Mouse (Mus musculus): ENCODE measurements around the gene Pex26. TPM values are rescaled to one million over a fixed set of nuclear protein-coding genes. Genes with fewer than 3 reads are reported as not detected.
A peak's percentile ranks its signal among the peaks of the same experiment; 100 is the strongest.

The Pex26 gene
- polyA plus RNA-seq, 1 experiment = 8.3 TPM

DNA sequence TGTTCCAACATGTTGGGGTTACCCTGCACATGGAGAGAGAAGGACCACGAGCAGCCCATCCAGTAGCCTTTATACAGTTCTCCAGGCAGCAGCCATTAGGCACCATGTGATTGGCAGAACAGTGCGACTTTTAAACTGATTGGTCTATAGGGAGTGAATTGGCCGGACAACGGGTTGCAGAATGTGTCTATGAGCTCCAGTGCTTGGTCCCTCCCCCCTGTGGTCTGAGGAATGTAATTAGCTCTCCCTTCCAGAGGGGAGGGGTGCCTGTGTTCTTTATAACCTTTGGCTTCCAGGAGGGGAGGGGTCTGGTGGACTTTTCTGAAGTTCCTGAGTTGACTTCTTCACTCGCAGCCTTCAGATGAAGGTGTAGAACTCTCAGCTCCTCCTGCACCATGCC lies 18.6 kb downstream of the Pex26 start:
- Histone ChIP-seq H3K27me3 (ENCODE audit: control insufficient read depth, insufficient read depth, low read length) (no peaks in the 10 kb centered on the region), H3K4me1 (ENCODE audit: control insufficient read depth, insufficient read depth, insufficient read length) (no peaks in the 10 kb centered on the region), H3K4me3 (ENCODE audit: extremely low read depth, insufficient read depth, insufficient read length) (no peak overlapping the region), H3K36me3 (ENCODE audit: control insufficient read depth, insufficient read depth, low read length) (no peaks in the 10 kb centered on the region), H3K27ac (ENCODE audit: insufficient read depth, low read length) (no peak overlapping the region)
- DNase-seq (ENCODE audit: low read depth in 1 of 2, low spot score in 2 of 2) = no peak
- TF ChIP-seq POLR2A (IDR thresholded peaks at IDR 0.05; ENCODE audit: low read depth, low read length) (no peak), CTCF (IDR thresholded peaks at IDR 0.05; ENCODE audit: extremely low read depth, insufficient read depth, insufficient read length, insufficient replicate concordance) (no peak)
- 93% methylated on average over 5 of the region's 5 CpGs for WGBS

DNA sequence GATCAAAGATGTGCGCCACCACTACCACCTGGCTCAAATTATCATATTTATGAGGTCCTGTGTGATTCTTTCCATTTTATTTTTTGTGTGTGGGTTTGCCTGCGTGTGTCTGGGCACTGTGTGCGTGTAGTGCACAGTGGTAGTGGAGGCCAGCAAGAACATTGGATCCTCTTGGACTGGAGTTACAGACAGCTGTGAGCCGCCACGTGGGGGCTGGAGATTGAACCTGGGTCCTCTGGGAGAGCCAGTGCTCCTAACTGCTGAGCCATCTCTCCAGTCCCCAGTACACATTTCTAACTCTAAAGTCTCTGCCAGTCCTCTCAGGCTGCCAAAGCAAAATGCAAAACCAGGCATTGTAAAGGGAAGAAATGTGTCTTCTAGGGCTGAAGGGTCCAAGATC lies 23.0 kb downstream of the Pex26 start:
- WGBS = 88% methylated on average over 5 of the region's 5 CpGs

DNA sequence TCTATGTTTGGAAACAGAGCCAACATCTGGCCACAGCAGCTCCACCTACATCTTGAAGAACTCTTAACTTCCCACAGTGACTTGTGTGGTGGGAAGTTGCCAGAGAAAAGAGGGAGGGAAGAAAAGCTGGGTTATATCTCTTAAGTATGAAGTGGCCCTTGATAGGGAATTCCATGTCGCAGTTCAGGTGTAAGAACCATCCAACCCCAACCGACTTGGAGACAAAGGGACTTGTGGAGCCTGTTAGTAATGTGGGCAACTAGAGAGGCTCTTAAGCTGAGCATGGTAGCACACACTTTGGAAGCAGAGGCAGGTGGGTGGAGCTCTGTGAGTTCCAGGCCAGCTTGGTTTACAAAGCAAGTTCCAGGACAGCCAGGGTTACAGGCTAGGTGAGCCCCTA lies 26.1 kb downstream of the Pex26 start:
- peaks cover 9% of the 10 kb centered on the region; the same call in 1 of the 2 replicates for H3K27me3 ChIP-seq (ENCODE audit: control insufficient read depth, insufficient read depth, low read length)
- no peak for DNase-seq (ENCODE audit: low read depth in 1 of 2, low spot score in 2 of 2)
- H3K27ac ChIP-seq (ENCODE audit: insufficient read depth, low read length) = no peak overlapping the region
- 80% methylated on average over 2 of the region's 2 CpGs for WGBS
- H3K4me1 ChIP-seq (ENCODE audit: control insufficient read depth, insufficient read depth, insufficient read length) = 0 out of 2 replicates have a peak, but pooled peaks cover 3% of the 10 kb centered on the region
- TF ChIP-seq POLR2A (IDR thresholded peaks at IDR 0.05; ENCODE audit: low read depth, low read length) (no peak), CTCF (IDR thresholded peaks at IDR 0.05; ENCODE audit: extremely low read depth, insufficient read depth, insufficient read length, insufficient replicate concordance) (no peak)
- H3K36me3 ChIP-seq (ENCODE audit: control insufficient read depth, insufficient read depth, low read length) = no peaks in the 10 kb centered on the region
- no peak overlapping the region for H3K4me3 ChIP-seq (ENCODE audit: extremely low read depth, insufficient read depth, insufficient read length)

More for the DNA sequence above, 23.0 kb downstream of the Pex26 start:
- peaks cover 7% of the 10 kb centered on the region; the same call in 1 of the 2 replicates for H3K27me3 ChIP-seq (ENCODE audit: control insufficient read depth, insufficient read depth, low read length)
- DNase-seq (ENCODE audit: low read depth in 1 of 2, low spot score in 2 of 2) = no peak
- H3K4me3 ChIP-seq (ENCODE audit: extremely low read depth, insufficient read depth, insufficient read length) = no peak overlapping the region
- TF ChIP-seq CTCF (IDR thresholded peaks at IDR 0.05; ENCODE audit: extremely low read depth, insufficient read depth, insufficient read length, insufficient replicate concordance) = no peak
- no peak for TF ChIP-seq POLR2A (IDR thresholded peaks at IDR 0.05; ENCODE audit: low read depth, low read length)
- 0 out of 2 replicates have a peak, but pooled peaks cover 3% of the 10 kb centered on the region for H3K4me1 ChIP-seq (ENCODE audit: control insufficient read depth, insufficient read depth, insufficient read length)
- no peaks in the 10 kb centered on the region for H3K36me3 ChIP-seq (ENCODE audit: control insufficient read depth, insufficient read depth, low read length)
- no peak overlapping the region for H3K27ac ChIP-seq (ENCODE audit: insufficient read depth, low read length)

DNA sequence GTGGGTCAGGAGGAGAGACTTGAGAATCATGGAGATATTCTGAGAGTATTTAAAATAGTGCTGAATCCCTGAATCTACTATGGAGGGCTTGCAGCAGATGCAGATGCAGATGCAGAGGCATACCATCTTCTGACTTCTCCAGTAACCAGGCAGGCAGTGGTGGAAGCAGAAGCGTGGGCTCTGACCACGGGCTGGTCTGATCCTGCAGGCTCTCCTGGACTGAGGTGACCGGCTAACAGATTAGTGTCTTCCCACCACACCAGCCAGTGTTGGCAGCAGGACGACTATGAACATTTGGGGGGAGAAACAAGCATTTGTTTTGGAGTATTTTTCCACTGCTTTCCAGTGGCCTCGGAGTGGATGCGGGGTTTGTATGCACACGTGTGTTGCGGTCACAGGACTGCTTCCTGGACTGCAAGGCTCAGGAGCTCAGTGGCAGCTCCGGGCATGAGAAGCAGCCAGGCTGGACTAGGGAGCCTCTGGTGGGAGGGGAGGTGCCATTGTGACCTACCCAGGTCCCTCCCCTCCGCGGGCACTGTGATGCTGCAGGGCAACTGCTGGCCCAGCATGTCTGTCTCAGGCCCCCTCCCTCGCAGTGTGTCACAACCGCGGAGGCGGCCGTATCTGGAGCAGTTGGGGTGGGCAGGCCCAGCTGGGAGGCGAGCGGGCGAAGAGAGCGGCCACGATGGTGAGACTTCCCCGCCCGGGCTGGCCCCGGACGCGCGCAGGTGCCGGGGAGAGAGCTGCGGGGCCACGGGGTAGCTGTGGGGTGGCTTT lies 26.9 kb downstream of the Pex26 start, which contains the start of gene Tuba8:
Gene Tuba8 (plus strand): TSS at position 548 of the 777 bp plus-strand sequence.
- peak within 1 kb of the TSS; percentile 28 for H3K4me3 ChIP-seq (ENCODE audit: extremely low read depth, insufficient read depth, insufficient read length)
- 4% methylated on average over 29 of the region's 30 CpGs for WGBS
- no peak within 1 kb of the TSS for H3K27ac ChIP-seq (ENCODE audit: insufficient read depth, low read length)
- H3K4me1 ChIP-seq (ENCODE audit: control insufficient read depth, insufficient read depth, insufficient read length) = peaks cover 6% of the 10 kb centered on the region; the same call in 1 of the 2 replicates
- TF ChIP-seq CTCF (IDR thresholded peaks at IDR 0.05; ENCODE audit: extremely low read depth, insufficient read depth, insufficient read length, insufficient replicate concordance) (no peak), POLR2A (IDR thresholded peaks at IDR 0.05; ENCODE audit: low read depth, low read length) (no peak)
- no peaks in the 10 kb centered on the region for H3K36me3 ChIP-seq (ENCODE audit: control insufficient read depth, insufficient read depth, low read length)
- H3K27me3 ChIP-seq (ENCODE audit: control insufficient read depth, insufficient read depth, low read length) = peaks cover 9% of the 10 kb centered on the region; the same call in 1 of the 2 replicates
- DNase-seq (ENCODE audit: low read depth in 1 of 2, low spot score in 2 of 2) = no peak

DNA sequence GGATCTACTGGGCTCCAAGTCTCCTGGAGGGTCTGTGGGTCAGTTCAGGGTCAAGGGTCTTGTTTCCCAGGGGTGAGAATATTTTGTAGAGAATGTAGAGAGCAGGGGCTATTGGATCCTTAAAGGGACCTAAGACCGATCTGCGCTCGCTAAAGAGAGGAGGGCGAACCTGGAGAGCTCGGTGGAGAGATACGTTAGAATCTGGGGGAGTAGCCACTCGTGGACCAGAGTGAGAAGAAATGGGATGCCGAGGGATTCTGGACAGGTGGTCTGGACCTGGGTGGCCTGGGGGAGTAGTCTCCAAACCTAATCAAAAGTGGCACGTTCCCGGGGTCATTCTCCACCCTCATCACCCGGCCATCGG lies 27.4 kb downstream of the Pex26 start:
- Histone ChIP-seq H3K27me3 (ENCODE audit: control insufficient read depth, insufficient read depth, low read length) (peaks cover 9% of the 10 kb centered on the region; the same call in 1 of the 2 replicates), H3K27ac (ENCODE audit: insufficient read depth, low read length) (no peak overlapping the region), H3K4me3 (ENCODE audit: extremely low read depth, insufficient read depth, insufficient read length) (peak overlapping the region; percentile 28), H3K4me1 (ENCODE audit: control insufficient read depth, insufficient read depth, insufficient read length) (peaks cover 6% of the 10 kb centered on the region; the same call in 1 of the 2 replicates), H3K36me3 (ENCODE audit: control insufficient read depth, insufficient read depth, low read length) (no peaks in the 10 kb centered on the region)
- WGBS = 3% methylated on average over 12 of the region's 12 CpGs
- DNase-seq (ENCODE audit: low read depth in 1 of 2, low spot score in 2 of 2) = no peak
- no peak for TF ChIP-seq CTCF (IDR thresholded peaks at IDR 0.05; ENCODE audit: extremely low read depth, insufficient read depth, insufficient read length, insufficient replicate concordance)
- TF ChIP-seq POLR2A (IDR thresholded peaks at IDR 0.05; ENCODE audit: low read depth, low read length) = no peak

DNA sequence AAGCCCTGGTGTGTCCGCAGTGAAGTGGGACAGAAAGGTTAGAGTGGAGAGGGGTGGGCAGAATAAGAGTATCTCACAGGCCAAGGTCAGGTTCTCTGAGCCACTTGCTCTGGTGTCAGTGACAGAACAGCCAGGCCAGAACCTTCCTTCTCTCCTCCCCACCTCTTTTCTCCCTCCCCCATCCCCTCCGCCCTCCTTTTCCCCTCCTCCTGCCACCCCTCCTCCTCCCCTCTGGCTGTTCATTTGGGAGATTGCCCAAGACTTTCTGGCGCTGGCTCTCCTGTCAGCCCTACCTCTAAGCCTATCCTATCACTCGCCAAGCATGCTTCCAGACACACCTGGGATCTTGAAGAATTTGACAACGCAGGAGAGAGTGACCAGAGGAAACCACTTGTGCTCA lies 28.3 kb downstream of the Pex26 start:
- H3K27me3 ChIP-seq (ENCODE audit: control insufficient read depth, insufficient read depth, low read length) = peaks cover 9% of the 10 kb centered on the region; the same call in 1 of the 2 replicates
- DNase-seq (ENCODE audit: low read depth in 1 of 2, low spot score in 2 of 2) = no peak
- no peak overlapping the region for H3K4me3 ChIP-seq (ENCODE audit: extremely low read depth, insufficient read depth, insufficient read length)
- peaks cover 6% of the 10 kb centered on the region; the same call in 1 of the 2 replicates for H3K4me1 ChIP-seq (ENCODE audit: control insufficient read depth, insufficient read depth, insufficient read length)
- no peaks in the 10 kb centered on the region for H3K36me3 ChIP-seq (ENCODE audit: control insufficient read depth, insufficient read depth, low read length)
- WGBS = 42% methylated on average over 4 of the region's 5 CpGs
- H3K27ac ChIP-seq (ENCODE audit: insufficient read depth, low read length) = no peak overlapping the region
- no peak for TF ChIP-seq CTCF (IDR thresholded peaks at IDR 0.05; ENCODE audit: extremely low read depth, insufficient read depth, insufficient read length, insufficient replicate concordance)
- no peak for TF ChIP-seq POLR2A (IDR thresholded peaks at IDR 0.05; ENCODE audit: low read depth, low read length)

DNA sequence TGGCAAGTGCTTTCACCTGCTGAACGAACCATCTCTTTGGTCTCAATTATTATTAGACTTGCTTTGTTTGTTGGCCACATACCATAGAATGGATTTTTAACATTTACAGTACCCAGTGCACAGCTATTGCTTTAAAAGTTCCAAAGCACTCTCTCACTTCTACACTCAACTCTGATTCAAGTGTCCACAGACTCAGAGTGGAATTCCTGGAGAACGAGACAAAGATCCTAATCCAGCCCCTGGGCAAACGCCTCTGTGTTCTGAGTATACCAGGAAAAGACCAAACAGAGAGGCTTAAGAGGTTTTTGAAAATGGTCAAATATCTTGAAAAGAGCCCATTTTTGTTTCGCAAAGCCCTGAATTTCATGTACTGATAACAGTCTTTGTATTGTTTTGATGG lies 29.5 kb downstream of the Pex26 start:
- no peak for TF ChIP-seq POLR2A (IDR thresholded peaks at IDR 0.05; ENCODE audit: low read depth, low read length)
- TF ChIP-seq CTCF (IDR thresholded peaks at IDR 0.05; ENCODE audit: extremely low read depth, insufficient read depth, insufficient read length, insufficient replicate concordance) = no peak
- Histone ChIP-seq H3K27ac (ENCODE audit: insufficient read depth, low read length) (no peak overlapping the region), H3K27me3 (ENCODE audit: control insufficient read depth, insufficient read depth, low read length) (peaks cover 9% of the 10 kb centered on the region; the same call in 1 of the 2 replicates), H3K36me3 (ENCODE audit: control insufficient read depth, insufficient read depth, low read length) (no peaks in the 10 kb centered on the region), H3K4me1 (ENCODE audit: control insufficient read depth, insufficient read depth, insufficient read length) (peaks cover 7% of the 10 kb centered on the region; the same call in 1 of the 2 replicates), H3K4me3 (ENCODE audit: extremely low read depth, insufficient read depth, insufficient read length) (no peak overlapping the region)
- no peak for DNase-seq (ENCODE audit: low read depth in 1 of 2, low spot score in 2 of 2)
- WGBS = 91% methylated on average over 4 of the region's 4 CpGs
